Mouse (Mus musculus): ENCODE data around the gene Papss2.

Gene Papss2

DNA sequence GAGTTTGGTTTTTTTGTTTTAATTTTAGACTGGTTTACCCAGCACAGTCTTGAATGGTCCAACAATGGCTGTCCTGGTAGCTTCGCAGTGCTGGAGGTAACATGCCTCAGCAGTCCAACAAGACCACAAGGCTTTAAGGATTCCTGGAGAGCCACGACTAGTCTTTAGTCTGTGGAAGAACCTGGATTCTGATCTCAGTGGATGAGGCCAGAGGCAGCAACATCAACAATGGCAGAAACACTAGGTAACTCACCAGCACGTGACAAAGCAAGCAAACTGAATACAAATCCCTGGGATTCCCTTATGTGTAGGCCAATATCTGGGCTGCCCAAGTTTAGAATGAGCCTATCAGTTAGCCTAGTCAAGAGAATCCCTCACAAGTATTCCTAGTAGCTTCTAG lies 117.9 kb downstream of the Papss2 start:
- DNase-seq, result no peak

DNA sequence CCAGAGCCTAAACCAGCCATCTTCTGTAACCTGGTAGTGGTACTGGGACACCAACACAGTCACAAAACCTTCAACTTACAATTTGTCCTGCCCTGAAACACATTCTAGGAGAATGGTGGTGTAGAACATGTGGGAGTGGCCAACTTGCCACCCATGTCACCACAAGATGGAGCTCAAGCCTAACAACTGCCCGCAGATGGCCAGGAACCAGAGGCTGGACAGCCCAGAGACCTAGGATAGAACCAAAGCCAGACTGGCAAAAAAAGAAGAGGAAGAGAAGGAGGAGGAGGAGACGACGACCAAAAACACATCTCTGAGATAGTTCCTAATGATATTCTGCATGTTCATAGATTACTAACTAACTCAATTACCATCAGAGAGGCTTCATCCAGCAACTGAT lies 119.6 kb downstream of the Papss2 start:
- peak; percentile 72 to 79 for DNase-seq

DNA sequence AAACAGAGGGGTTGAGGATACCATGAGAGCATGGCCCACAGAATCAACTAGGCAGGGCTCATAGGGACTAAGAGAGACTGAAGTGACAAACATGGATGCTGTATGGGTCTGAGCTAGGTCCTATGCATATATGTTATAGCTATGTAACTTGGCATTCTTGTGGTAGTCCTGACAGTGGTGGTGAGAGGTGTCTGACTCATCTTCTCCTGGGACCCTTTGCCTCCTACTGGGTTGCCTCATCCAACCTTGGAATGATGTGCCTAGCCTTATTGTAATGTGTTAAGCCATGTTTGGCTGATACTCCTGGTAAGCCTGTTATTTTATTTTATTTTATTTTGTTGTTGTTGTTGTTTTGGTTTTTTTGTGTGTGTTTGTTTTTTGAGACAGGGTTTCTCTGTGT lies 120.1 kb downstream of the Papss2 start:
- no peak for DNase-seq

All from lung, adult 18-20 months (tissue).